Mouse (Mus musculus) spleen, embryonic (tissue): ENCODE data around the gene Tlr13.

Experiments used
- CTCF ChIA-PET: fragments of 350-600 bp; sonication (Branson Sonifier 250); formaldehyde crosslinking; loops from one replicate; lab custom pipeline; 2022; lab: Charles Lee

Gene Tlr13

DNA sequence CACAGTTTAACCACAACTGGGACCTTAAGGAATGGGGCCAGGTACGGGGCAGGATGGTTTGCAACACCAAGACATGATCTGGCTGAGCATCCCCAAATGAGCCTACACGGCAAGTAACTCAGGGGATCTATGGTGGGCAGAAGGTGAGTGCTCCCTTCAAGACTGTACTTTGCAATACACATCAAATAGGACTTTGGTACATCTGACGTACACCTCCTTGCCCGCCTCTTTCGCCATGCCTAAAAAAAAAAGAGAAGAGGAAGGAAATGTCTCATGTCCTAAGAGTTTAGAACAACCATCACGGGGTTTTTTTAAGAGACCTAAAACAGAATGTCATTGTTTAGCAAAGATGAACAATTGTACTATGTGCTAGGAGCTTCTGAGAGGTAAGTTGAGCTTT is at the start of gene Tlr13:
Gene Tlr13, plus strand, starts transcription at position 269 of the 400 bp plus-strand sequence.
- CTCF ChIA-PET: no interaction called here

DNA sequence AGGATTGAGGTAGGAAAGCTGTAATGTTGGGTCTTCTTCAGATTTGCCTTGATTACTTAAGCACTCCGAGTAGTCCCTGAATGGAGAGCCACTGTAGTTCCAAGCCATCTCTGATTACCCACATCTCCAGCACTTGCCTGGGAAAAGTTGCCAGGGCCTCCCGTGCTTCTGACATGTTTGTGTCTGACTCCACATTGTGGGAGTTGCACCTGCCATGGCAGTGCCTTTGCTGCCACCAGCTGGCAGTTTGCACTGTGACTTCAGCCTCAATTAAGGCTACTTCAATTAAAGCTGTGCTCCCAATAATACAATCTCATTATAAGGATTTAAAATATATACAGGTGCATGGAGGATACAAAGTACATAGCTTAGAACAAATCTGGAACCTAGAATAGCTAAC is 37.5 kb upstream of the Tlr13 start:
- CTCF ChIA-PET: interaction anchor here (0.6 kb wide), 1 partner anchor 89 kb away, joined by 4 read pairs; no protein-coding TSS in a partner anchor

DNA sequence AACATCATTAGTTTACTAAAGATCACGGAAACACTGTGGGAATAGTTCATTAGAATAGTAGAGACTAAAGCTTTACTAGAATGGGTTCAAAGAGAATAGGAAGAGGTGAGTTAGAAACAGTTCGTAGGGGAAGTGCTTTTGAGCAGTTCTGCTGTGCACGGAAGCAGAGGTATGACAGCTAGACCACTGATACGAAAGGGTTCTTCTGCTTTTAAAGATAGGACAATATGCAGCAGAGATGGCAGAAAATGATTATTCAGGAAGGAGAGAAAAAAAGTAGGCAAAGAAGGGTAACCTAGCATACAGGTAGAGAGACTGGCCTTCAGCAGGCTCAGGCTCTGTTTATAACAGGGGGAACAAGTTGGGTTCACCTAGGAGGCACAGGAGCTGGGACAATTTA is 29.1 kb upstream of the Tlr13 start:
- CTCF ChIA-PET: no interaction called here

DNA sequence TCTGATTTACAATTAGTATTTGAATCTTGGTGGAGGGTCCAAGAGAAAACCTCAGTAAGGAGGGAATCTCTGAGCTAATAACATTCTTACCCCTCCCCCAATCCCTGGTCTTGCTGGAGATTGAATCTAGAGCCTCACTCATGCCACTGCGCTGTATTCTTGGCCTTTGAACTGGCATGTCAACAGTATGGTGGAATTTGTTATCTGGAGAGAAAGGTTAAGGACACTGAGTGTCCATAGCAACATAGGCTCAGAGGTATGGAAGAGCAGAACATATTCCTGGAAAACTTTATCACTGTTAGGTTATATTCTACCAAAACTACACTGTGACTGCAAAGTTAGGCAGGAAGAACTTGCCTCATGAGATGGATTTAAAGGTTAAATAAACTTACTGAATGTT is 28.3 kb upstream of the Tlr13 start:
- CTCF ChIA-PET: no interaction called here

DNA sequence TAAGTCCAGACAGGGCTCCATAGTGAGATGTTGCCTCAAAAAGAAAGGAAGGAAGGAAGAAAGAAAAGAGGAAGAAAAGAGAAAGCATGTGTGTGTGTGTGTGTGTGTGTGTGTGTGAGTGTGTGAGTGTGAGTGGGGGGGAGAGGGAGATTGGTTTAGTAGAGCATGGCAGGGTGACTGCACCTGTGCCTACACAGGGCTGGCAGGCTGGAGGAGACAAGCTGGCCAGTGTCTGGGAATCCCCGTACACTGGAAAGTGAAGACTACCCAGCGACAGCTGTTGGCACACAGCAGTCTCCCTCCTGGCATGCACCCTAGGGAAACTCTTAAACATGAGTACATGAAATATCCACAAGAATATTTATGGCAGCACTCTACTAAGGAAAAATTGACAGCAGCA is 20.2 kb upstream of the Tlr13 start:
- CTCF ChIA-PET: no interaction called here

DNA sequence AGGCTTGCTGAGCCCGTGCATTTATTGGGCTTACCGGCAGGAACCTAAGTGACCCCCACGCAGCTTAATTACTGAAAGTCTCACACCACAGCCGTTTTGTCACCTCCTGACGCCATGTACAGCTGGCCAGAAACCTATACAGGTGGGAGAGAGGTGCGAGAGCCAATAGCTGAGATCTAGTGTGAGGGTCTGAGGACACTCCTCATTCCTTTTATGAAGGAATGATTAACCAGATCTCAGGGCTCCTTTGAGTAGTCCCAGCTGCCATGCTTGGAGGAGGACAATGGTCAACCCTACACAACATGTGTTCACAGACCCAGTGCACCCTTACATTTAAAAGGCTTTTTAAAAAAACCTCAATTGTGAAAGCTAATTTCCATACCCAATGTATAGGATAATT is 14.7 kb upstream of the Tlr13 start:
- CTCF ChIA-PET: interaction anchor here (0.6 kb wide), 1 partner anchor 39 kb away, joined by 11 read pairs; no protein-coding TSS in a partner anchor

DNA sequence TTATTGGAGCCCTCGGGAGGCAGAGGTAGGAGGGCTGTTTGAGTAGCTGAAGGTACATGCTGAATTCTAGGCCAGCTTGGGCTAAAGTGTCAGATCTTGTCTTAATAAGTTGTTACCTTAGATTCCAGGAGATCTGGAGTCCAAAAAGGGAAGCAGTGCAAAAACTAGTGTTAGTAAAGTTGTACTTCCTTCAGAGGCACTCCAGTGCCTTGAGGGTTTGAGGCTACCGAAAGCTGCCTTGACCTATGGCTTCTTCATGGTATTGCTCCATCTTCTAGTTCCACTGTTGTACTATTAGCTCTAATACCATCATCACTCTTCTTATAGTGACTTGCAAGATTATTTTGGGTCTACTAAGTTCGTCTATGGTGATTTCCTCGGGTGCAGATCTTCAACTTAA is 13.1 kb upstream of the Tlr13 start:
- CTCF ChIA-PET: no interaction called here

DNA sequence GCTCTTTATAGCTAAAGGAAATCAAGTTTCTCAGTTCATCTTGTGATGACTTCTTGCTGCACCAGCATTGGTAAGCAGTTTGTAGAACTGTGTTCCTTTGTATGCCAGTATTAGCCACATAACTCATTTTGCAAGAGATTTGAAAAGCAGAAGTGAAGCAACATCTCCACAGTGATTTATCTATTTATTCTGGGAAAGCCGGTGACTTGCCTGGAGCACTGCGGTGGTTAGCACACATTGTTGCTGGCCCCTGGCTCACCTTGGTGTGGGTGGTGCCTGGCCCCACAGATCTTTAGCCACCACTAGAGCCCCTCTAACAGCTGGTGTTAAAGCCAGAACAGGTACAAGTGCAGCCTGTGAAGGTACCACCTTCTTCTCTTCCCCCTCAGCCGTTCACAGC is 8.1 kb upstream of the Tlr13 start:
- CTCF ChIA-PET: no interaction called here

DNA sequence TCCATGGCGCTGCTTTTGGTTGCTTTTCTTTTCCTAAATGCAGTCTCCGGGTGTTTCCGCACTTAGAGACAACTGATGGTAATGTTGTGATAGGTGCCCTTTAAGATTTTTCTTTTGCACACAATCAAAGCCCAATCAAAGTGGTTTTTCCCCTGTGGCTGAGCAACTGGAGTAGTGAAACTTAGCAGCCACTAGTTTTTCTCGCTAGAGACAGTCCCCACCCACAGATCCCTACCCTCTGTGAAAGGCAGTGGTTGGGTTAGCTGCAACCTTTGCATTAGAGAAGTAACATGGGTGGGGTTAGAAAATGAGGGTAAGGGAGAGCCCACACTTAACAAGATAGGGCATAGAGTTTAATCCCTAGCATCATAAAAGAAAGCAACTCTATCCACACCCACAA is 7.5 kb upstream of the Tlr13 start:
- CTCF ChIA-PET: no interaction called here

DNA sequence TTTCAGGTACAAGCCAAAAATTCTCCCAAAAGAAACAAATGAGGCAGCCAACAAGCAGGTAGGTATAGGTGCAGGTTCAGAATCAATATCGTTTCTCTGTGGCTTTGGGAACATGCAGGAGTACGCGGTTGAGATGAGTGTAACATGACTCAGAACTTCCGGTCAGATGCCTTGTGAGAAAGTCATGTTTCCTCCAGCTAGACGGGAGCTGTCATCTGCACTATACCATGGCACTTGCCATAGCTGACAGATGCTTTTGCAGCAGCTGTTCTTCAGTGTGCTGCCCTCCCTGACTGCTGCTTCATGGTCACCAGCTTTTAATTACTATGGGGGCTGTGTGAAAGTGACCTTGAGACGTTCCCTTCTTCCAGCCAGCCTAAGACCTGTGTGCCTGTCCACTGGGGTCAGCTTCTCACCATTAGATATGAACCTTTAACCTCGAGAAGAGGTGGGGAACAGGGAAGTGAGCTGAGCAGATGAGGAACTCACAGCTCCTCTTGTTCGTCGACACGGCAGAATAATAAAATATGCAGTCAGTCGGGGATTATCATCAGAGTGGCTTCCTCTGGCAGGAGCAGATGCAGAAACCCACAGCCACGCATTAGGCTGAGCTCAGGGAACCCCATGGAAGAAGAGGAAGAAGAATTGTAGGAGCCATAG is 7.0 kb upstream of the Tlr13 start:
- CTCF ChIA-PET: no interaction called here

DNA sequence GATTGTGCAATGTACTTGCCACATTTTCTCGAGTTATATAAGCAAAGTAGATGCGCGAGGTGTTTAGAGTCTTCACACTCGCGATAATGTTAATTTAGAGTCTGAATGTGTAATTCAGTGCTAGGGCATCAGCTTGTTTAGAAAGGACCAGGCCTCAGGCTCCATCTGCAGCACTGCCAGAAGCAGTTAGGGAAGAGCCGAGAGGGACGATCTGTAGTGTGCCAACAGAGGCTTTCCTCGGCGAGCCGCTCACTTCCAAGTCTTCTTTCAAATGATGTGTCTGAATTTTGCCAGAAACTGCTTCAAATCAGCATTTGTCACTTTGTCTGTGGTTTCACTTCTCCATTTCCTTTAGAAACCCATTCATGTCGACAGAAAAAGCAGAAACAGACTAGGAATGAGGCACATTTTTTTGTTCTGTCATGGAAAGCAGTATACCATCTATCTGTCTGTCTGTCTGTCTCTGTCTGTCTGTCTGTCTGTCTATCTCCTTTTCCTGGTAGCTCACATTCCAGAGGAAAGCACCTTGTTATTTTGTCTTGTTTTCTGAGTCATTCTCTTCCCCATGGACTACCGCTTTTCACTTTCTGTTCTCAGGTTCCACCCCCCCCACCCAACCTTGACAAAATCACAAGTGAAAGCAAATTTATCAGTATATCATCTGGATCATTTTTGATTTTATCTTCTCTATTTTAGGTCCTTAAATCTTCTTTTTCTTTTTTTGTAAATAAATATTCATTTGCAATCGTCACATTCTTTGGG is 3.5 kb upstream of the Tlr13 start:
- CTCF ChIA-PET: interaction anchor here (0.8 kb wide), 1 partner anchor 40 kb away, joined by 3 read pairs; no protein-coding TSS in a partner anchor

DNA sequence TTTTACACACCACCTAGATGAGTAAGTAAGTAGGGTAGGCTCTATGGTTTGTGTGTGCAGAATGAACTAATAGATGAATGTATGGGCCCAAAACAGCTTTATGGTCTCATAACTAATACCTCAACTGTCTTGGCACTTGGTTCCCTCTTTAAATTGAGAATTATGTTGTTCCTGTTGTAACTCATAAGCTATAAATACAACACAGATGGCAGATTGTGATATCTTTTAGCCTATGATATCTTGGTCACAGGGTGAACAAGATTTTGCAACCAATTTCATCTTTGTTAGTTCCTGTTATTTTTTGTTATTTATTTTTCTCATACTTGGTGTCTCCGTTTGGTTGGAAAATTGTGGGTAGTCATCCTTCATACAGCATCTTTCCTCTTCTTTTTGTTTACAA is 5.2 kb downstream of the Tlr13 start:
- CTCF ChIA-PET: no interaction called here

DNA sequence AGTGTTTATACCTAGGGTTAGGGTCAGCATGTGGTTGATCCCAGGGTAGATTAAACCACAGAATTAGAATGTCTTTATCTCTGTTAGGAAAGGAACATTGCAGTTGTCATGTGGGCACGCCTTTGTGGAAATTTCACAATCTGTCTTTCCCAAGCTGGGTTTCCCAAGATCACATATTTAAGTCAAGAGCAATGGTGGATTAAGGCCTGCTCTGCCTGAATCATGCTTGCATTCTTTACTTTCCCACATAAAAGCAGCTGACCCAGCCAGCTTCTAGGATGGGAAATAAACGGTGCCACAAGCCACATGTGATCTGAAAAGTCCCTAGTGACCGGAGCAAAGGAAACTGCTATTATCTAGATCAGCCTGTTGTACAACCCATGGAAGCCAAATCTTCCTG is 6.5 kb downstream of the Tlr13 start:
- CTCF ChIA-PET: no interaction called here

DNA sequence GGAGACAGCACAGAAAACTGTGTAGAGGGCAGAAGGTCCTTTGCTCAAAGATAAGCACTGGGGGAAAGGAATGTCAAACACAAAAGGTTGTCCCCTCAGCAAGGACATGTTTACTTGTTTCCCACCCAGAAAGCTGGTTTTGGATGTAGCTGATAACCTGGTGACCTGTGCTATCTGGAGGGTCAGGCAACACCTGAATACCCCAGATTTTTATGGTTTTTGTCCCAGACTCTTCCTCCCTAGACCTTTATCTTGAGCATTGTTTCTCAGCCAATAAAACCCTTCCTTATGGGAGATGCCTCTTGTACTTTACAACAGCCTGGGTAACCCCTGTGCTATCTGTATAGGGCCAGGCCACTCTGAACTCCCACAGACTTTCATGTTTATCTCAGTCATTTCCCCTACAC is 11.2 kb downstream of the Tlr13 start:
- CTCF ChIA-PET: no interaction called here

DNA sequence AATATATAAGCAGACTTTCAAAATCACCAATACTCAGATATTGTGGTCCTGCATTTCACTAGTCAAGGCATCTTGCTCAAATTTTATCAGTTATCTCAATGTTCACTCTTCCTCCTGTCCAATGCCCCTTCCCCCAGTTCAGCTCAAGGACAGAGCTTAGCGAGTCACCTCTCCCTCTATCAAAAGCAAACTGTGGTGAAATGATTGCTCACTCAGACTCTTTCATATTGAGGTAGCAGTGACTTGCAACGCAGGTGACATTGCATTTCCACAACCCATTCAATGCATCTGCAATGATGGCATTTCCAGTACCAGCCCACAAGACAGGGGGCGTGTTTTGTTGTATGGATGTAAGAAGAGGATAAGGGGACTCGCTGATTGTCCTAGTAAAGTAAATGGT is 12.9 kb downstream of the Tlr13 start:
- CTCF ChIA-PET: no interaction called here

DNA sequence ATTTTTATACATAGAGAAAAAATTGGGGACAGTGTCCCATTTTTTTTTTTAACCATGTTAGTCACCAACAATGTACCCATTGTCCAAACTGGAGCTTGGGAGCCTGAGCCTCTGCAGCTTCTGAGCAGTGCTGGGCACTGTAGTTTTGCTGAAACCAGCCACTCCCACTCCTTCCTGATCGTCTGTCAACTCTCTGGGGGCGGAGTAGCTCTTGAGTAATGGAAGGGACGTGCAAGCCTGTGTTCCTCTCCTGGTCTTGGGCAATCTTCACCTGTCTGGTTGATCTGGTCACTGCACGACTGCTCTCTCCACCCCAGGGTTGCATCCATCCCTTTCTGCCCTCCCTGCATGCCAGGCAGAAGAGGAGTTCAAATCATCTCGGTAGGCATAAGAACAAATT is 21.0 kb downstream of the Tlr13 start:
- CTCF ChIA-PET: interaction anchor here (0.5 kb wide), 1 partner anchor 269 kb away, joined by 4 read pairs; no protein-coding TSS in a partner anchor

DNA sequence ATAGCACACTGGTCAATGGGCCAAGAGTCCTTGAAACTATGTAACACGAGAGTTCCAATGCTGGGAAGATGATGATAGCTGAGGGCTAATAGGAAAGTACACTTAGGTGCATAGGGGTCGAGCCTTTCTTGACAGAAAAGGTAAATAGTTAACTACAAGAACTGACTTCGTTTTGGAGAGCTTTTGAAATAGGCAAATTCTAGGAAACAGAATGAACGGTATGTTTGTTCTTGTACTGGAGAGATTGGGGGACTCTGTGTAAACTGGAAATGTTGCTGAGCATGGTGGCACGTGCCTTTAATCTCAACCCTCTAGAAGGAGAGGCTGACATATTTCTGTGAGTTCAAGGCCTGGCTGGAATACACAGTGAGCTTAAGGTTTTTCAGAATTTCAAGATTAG is 21.6 kb downstream of the Tlr13 start:
- CTCF ChIA-PET: interaction anchor here (0.5 kb wide), 1 partner anchor 270 kb away, joined by 4 read pairs; no protein-coding TSS in a partner anchor

DNA sequence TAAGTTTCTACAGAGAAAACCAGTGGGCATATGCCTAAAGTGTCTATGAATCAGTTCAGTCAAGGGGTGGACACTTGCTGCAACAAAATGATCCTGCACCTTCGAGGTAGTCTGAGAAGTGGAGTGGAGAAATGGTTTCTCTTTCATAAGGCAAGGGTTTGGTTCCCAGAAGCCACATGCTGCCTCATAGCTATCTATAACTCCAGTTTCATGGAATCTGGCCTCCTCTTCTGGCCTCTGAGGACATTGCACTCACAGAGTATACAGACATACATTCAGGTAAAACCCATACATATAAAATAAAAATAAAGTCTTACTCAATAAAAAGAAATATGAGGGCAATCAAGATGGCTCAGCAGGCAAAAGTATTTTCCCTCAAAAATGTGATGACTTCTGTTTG is 22.1 kb downstream of the Tlr13 start:
- CTCF ChIA-PET: no interaction called here

DNA sequence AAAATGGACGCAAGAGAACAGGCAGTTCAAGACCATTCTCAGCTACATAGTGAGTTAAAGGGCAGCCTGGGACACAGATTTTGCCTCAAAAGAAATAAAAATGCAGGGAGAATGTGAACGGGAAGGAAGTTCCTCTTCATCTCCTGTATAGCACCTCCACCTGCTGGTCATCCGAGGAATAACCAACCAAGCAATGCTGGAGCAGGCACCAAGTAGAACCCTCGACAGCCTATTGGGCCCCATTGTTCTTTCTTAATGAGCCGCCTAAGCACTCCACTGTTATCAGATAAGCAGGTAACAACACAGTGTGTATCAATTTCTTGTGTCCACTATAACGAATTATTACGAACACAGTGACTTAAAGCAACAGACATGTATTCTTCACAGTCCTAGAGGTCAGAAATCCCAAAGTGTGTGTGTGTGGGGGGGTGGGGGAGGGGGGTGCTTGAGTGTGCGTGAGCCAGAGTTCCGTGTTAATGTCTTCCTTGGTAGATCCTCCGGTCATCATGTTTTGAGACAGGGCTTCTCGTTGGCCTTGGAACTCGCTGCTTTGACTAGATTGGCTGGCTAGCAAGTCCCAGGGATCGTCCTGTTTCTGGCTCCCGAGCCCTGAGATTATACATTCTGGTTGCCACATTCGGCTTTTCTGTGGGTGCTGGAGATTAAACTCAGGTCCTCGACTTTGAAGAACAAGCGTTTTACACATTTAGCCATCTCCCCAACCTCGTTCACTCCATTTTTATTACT is 28.3 kb downstream of the Tlr13 start:
- CTCF ChIA-PET: no interaction called here

DNA sequence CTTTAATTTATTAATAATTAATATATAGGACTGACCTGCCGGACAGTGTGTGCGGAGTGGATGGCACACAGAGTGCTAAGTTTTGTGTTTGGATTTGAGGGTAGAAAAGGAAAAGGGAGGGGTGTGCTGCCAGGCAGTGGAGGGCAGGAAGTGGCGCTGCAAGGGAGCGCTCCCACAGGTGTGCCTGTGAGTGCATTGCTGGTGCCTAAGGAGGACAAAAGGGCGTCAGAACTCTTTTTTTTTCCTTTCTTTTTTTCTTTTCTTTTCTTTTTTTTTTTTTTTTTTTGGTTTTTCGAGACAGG is 28.8 kb downstream of the Tlr13 start:
- CTCF ChIA-PET: no interaction called here

DNA sequence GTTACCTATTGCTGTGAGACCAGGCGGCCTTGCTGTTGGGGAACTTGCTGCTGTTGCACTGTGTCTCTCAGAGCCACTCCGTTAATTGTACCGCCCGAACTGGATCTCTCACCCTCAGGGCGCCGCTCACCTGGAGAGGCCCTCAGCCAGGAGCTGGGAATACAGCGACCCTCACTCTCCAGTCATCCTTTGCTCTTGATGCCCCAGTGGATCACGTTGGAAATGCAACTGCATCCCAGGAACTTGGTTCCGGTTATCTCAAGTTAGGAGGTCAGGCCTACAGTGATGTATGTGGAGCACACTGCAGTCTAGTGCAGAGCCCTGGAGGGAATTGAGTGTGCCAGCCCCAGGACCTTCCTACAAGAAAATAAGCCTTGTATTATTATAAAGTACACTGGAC is 33.3 kb downstream of the Tlr13 start:
- CTCF ChIA-PET: no interaction called here

DNA sequence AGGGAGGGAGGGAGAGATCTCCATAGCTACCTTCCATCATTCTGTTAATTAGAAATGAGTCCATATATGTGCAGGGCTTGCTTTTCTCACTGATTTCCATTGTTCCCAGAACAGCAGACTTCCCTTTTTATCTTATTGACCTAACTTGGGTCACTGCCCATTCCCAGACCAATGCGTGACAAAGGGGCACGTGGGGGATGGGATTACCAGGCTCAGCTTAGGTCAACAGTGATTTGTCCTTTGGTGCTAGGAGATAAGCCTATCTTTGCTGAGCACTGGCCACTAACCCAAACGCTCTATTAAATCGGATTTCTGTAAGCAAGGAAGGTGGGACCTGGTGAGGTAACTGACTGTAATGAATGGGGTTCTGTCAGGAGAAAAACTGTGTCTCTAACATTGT is 41.3 kb downstream of the Tlr13 start:
- CTCF ChIA-PET: no interaction called here

DNA sequence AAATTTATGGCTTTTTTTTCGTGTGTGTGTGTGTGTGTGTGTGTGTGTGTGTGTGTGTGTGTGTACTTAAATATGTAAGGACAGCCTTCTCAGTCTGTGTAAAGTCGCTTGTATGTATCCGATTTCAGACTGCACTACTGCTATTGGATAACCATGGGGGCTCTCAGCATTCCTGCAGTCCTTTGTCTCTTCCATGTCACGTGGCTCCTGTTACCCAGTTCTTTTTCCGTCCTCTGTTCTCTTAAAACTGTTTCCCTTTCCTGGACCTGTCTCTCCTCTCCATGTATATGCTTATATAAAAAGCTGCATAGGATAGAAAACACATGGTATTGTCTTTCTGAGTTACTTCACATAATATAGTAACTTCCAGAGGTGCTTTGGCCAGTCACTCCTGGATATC is 42.7 kb downstream of the Tlr13 start:
- CTCF ChIA-PET: interaction anchor here (0.6 kb wide), 1 partner anchor 17 kb away, joined by 3 read pairs; no protein-coding TSS in a partner anchor
